Mouse (Mus musculus) ES-E14 (cell line): Measurements from ENCODE around the gene Dnajb9.

Experiments
- CHD2 ChIP-seq: IDR thresholded peaks from 2 replicates; pipeline ENCODE4 v1.6.1; 2014; ENCODE audit warnings: mild to moderate bottlenecking, low read depth, low read length, inconsistent platforms
- ZNF384 ChIP-seq: IDR thresholded peaks from 2 replicates; pipeline ENCODE4 v1.6.1; 2012; ENCODE audit warnings: low read depth, low read length, inconsistent platforms

- no peak for TF ChIP-seq ZNF384
- no peak for TF ChIP-seq CHD2
Measured at GRCm38 (mm10) chr12:44211555-44211954, 1.4 kb upstream of the Dnajb9 start.
